Mouse (Mus musculus): Measurements from ENCODE around the gene Rpl4.
"Not testable (repeated sequence)": the region's sequence is repeated elsewhere in the genome, so short reads cannot be mapped to it uniquely, and the experiment has no call there.

Rpl4 gene

DNA sequence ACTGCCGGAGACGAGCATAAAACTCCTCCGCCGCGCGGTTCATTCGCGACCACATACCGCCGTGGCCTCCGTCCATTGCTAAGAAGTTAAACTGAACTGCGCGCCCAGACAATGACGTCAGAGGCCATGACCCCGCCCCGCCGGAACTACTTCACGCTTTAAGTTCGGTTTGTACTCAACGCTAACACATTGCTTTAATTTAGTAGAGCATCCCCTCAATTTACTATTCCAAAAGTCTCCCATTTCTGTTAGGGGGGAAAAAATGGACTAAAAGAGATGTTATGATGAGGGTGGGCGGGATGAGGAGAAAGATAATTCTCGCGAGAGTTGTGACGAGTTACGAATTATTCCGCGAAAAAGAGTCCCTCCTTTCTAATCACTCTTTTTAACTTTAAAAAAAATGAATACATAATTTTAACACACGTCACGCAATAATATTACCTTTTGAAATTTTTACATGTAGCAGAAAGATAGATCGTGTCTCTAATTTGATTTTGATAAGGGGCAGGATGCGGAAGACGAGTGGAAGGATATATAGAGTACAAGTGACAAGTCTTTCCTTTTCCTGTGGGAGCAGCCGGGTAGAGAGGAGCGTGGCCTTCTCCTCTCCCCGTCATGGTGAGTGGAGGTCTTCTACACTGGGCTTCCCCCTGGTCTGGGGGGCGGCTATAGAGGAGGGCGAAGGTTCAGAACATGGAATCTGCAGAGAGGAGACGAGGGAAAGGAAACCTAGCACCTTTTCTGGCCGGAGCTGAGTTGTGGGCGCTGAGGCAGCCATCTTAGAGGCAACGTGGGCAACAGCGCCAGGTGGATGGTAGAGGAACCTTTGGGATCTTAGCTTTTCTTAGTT, at the start of gene Rpl4, which contains the start of gene Zwilch:
Gene Rpl4, plus strand, starts transcription at position 560 of the 850 bp plus-strand sequence.
Gene Zwilch, minus strand, starts transcription at position 289 of the 850 bp plus-strand sequence.
- DNase-seq (ENCODE audit: low spot score in 2 of 2) = peak; percentile 73 to 77

- not testable (repeated sequence) for DNase-seq (ENCODE audit: low spot score in 2 of 2)
These were observed 48.3 kb upstream of the Rpl4 start for GRCm38 (mm10) chr9:64124846-64125245.

- DNase-seq (ENCODE audit: low spot score in 2 of 2) = no peak
These were observed 47.9 kb upstream of the Rpl4 start for GRCm38 (mm10) chr9:64125307-64125706.

DNA sequence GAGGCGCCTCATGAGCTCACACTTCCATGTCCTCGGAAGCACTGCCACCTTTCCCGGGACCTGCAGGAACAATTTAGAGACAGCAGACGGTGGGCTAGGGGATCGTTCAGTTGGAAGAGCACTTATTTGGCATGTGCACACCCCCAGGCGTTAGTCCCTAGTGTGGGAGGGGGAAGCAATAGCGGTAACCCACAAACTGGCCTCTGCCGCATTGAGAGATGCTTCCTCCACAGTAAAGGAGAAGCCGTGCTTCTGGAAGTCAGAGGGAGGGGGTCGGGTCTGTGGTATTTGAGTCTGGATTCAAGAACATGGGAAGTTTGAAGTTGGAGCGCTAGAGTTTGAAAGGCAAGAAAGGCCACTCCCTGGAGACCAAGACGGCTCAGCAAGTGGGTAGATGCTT, 47.1 kb upstream of the Rpl4 start:
- DNase-seq (ENCODE audit: low spot score in 2 of 2) = no peak

DNA sequence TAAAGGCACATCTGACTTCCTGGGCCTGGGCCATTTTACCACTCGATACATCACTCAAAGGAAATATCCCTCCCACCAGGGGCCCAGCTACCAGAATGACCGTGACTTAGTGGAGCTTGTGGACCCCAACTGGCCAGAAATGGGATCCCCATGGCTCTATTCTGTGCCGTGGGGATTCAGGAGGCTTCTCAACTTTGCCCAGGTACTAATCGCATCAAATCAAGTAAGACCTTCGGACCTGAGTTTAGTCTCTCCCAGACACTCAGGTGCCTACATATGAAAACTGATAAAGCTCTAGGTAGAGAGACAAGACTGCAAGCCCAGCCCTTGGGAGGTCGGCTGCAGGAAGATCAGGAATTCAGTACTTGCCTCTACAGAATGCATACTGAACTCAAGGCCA, 41.6 kb upstream of the Rpl4 start:
- no peak for DNase-seq (ENCODE audit: low spot score in 2 of 2)

DNA sequence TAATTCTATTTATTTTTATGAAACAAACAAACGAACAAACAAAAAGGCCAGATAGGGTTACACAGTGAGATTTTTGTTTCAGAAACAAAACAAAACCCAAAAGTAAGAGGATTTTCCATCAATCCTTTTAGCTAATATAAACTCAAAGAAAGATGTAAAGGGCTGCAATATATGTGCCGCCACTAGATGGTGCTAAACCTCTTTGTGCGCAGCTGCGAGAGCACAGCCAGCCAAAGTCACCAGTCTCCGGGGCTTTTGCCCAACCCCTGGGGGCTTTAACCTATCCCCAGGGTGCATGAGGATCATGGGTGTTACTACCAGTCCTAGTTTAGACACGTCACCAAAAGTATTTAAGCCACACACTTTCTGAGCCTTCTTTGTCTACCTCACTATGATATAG, 34.3 kb upstream of the Rpl4 start:
- peak; percentile 36 to 50 for DNase-seq (ENCODE audit: low spot score in 2 of 2)

GRCm38 (mm10) chr9:64139879-64140278, 33.3 kb upstream of the Rpl4 start:
- no peak for DNase-seq (ENCODE audit: low spot score in 2 of 2)

DNA sequence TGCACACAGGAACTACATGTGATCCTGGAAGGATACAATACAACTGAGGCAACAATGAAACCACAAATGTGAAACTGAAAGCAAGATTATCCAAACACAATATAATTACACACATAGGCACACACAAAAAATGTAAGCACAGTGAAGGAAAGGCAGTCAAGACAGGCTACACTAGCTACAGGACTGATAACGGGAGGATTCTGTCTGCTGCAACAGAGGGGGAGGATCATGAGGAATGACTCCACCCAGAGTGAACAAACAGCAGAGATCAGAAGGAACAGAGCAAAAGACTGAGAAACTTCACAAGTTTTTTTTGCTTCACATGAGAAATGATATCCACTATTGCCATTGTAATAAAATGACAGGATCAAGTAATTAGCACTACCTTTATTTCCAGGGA, 16.5 kb upstream of the Rpl4 start:
- DNase-seq (ENCODE audit: low spot score in 2 of 2) = no peak

- no peak for DNase-seq (ENCODE audit: low spot score in 2 of 2)
These were observed 12.7 kb upstream of the Rpl4 start for GRCm38 (mm10) chr9:64160471-64160870.

DNA sequence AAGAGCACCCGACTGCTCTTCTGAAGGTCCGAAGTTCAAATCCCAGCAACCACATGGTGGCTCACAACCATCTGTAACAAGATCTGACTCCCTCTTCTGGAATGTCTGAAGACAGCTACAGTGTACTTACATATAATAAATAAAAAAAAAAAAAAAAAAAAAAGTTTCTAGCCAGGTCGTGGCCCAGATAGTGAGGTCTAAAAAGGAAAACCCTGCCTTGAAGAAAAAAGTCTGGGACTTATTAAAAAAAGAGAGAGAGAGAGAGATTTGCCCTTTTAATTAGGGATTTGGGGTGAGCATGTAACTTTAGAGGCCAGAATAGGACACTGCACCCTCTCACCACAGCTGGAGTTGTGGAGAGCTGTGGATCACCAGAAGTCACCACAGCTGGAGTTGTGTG, 3.2 kb upstream of the Rpl4 start:
- DNase-seq (ENCODE audit: low spot score in 2 of 2) = not testable (repeated sequence)

- DNase-seq (ENCODE audit: low spot score in 2 of 2) = no peak
These were observed 895 bp upstream of the Rpl4 start for GRCm38 (mm10) chr9:64172145-64172815.

- no peak for DNase-seq (ENCODE audit: low spot score in 2 of 2)
These were observed 568 bp downstream of the Rpl4 start for GRCm38 (mm10) chr9:64173666-64174220.

- DNase-seq (ENCODE audit: low spot score in 2 of 2) = no peak
These were observed 1.2 kb downstream of the Rpl4 start for GRCm38 (mm10) chr9:64174341-64174740.

DNA sequence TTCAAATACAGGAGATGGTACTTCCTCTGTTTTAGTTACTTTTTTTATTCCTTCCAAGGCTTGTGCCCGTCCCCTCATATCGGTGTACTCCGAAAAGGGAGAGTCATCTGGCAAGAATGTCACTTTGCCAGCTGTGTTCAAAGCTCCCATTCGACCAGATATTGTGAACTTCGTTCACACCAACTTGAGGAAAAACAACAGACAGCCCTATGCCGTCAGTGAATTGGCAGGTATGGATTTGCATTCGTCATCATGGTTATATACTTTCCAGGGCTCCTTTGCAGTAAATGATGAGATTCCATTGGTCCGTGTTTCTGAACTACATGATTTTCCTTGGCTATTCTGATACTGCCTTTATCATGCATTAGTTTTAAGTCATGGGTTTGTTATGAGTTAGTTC, 1.6 kb downstream of the Rpl4 start:
- DNase-seq (ENCODE audit: low spot score in 2 of 2) = no peak

- no peak for DNase-seq (ENCODE audit: low spot score in 2 of 2)
These were observed 2.2 kb downstream of the Rpl4 start for GRCm38 (mm10) chr9:64175378-64175777.

- no peak for DNase-seq (ENCODE audit: low spot score in 2 of 2)
These were observed 5.4 kb downstream of the Rpl4 start for GRCm38 (mm10) chr9:64178610-64178973.

- DNase-seq (ENCODE audit: low spot score in 2 of 2) = peak; percentile 84 to 85
These were observed 5.9 kb downstream of the Rpl4 start, which contains the start of gene Snapc5 for GRCm38 (mm10) chr9:64178974-64179646. Gene Snapc5 (plus strand): TSS chr9:64179274.

DNA sequence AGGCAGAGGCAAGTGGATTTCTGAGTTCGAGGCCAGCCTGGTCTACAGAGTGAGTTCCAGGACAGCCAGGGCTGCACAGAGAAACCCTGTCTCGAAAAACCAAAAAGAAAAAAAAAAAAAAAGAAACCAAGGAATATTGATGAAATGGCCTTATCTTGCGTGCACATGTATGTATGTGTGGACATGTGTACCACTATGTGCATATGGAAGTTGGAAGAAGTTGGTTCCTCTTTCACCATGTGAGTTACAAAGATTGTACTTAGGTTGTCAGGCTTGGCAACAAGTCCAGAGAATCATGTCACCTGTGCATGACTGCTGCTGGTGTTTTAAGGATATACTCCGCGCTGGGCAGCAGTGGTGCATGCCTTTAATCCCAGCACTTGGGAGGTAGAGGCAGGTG, 10.1 kb downstream of the Rpl4 start:
- not testable (repeated sequence) for DNase-seq (ENCODE audit: low spot score in 2 of 2)

- no peak for DNase-seq (ENCODE audit: low spot score in 2 of 2)
These were observed 11.1 kb downstream of the Rpl4 start for GRCm38 (mm10) chr9:64184166-64184840.

DNA sequence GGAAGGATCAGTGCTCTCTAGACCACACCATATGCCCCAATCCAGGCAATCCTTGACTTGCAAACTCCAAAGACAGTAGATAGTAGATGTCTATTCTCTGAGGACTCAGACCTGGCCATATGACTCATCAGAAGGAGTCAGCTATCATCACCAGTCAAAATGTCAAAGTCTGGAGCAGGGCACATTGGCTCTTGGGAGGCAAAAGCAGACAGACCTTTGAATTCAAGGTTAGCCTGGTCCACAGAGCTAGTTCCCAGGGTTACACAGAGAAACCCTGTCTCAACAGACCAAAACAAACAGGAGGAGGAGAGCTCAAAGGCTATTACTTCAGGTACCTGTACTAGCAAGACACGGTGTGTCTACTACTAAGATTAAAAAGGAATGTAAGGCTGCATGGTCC, 20.7 kb downstream of the Rpl4 start:
- no peak for DNase-seq (ENCODE audit: low spot score in 2 of 2)

DNA sequence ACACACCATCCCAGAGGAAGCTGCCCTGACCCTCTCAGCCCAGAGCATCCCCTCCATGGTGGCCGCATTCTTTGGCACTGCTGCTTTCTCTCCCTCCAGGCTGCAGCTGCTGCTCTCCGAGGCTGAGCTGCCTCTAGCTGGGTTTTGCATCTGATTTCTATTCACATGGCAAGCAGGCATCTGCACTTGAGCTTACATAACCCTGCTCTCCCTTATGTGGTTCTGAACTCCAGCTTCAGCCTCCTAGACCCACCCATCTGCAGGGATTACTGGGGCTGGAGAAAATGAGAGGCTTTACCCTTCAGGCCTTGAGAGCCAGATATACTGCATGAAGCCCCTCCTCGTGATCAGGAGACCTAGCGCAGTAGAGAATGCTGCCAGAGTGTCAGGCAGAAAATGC, 22.4 kb downstream of the Rpl4 start:
- DNase-seq (ENCODE audit: low spot score in 2 of 2) = peak; percentile 38 to 55

- no peak for DNase-seq (ENCODE audit: low spot score in 2 of 2)
These were observed 24.3 kb downstream of the Rpl4 start for GRCm38 (mm10) chr9:64197524-64197923.

Data from frontal cortex, postnatal 25 days (tissue).